Mouse (Mus musculus): Measurements from ENCODE around the gene Nt5m. TPM values are rescaled to one million over a fixed set of nuclear protein-coding genes. Genes with fewer than 3 reads are reported as not detected.

The Nt5m gene
- polyA plus RNA-seq, 1 experiment from 2014 or later, result 35.2 TPM

DNA sequence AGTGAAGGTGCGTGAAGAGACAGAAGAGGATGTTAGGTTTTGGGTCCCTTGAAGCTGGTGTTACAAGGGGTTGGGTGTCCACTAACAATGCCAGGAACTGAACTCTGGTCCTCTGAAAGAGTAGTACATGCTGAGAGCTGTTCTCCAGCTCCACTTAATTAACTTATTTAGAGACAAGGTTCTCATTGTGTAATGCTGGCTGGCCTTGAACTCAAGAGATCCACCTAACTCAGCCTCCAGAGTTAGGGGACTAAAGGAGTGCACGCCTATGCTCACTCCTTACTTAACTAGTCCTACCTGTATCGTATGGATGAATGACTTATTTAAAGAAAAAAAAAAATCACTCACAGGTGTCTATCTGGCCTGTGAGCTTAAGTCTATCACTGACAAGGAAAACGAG lies 821 bp upstream of the Nt5m start:
- H3K9me3 ChIP-seq (ENCODE audit: low read depth, low read length), result no peaks in the 10 kb centered on the region
- peaks cover 6% of the 10 kb centered on the region; the same call in 1 of the 2 replicates for H3K4me1 ChIP-seq (ENCODE audit: insufficient read depth)
- WGBS, result 55% methylated on average over 4 of the region's 4 CpGs
- H3K27me3 ChIP-seq (ENCODE audit: insufficient read depth, low read length), result no peaks in the 10 kb centered on the region
- H3K9ac ChIP-seq, result peak overlapping the region; percentile 95; the same call in 1 of the 2 replicates
- H3K4me3 ChIP-seq (ENCODE audit: low read depth, low read length), result peak overlapping the region; percentile 98
- peaks cover 37% of the 10 kb centered on the region for H3K36me3 ChIP-seq (ENCODE audit: insufficient read depth)
- TF ChIP-seq CTCF (IDR thresholded peaks at IDR 0.05; ENCODE audit: low read depth), result no peak
- H3K27ac ChIP-seq (ENCODE audit: low read depth), result peak overlapping the region; percentile 60; the same call in 1 of the 2 replicates
- no peak for ATAC-seq (ENCODE audit: insufficient read depth)
- no peak for DNase-seq
- H3K4me2 ChIP-seq, result peak overlapping the region; percentile 70

DNA sequence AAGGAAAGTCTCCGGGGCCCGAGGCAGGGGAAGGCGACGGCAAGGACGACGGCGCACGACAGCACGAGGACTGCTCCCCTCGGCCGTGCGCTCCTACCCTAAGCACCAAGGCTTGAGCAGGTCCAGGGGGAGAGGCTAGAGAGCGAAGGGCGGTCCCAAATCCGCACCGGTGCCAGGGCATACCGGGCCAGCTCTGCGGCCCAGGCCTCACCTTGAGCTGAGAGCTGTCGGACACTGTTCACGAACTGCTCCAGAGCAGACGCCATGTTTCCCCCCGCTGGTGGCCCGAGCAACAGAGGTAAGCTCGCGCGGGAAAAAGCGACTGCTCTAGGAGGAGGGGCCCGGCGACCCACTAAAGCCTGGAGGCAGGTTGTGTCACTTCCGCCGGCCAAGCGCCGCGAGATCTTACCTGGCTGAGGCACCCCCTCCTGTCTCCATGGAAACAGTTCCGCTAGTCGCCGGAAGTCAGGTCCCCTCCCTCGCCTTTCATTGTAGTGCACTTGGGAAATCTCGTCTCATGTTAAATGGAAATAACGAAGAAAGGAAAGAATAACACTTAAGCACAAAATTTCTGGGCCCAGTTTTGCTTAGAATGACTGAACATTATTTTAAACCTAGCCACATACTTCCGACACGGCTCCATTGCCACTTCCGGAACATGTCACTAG lies 346 bp downstream of the Nt5m start, which contains the start of gene Cops3:
Gene Cops3 (minus strand): TSS at position 380 of the 668 bp plus-strand sequence.
- Histone ChIP-seq H3K9ac (peak within 1 kb of the TSS; percentile 95), H3K9me3 (ENCODE audit: low read depth, low read length) (no peaks in the 10 kb centered on the region), H3K27ac (ENCODE audit: low read depth) (peak within 1 kb of the TSS; percentile 98), H3K27me3 (ENCODE audit: insufficient read depth, low read length) (no peaks in the 10 kb centered on the region), H3K4me1 (ENCODE audit: insufficient read depth) (peaks cover 6% of the 10 kb centered on the region; the same call in 1 of the 2 replicates), H3K4me3 (ENCODE audit: low read depth, low read length) (peak within 1 kb of the TSS; percentile 98), H3K36me3 (ENCODE audit: insufficient read depth) (peaks cover 26% of the 10 kb centered on the region), H3K4me2 (peak within 1 kb of the TSS; percentile 70)
- TF ChIP-seq CTCF (IDR thresholded peaks at IDR 0.05; ENCODE audit: low read depth), result peak; percentile 15; the same call in 1 of the 2 replicates
- DNase-seq (peak; percentile 99), ATAC-seq (ENCODE audit: insufficient read depth) (peak; percentile 96)
- under 1% methylated on average over 43 of the region's 43 CpGs for WGBS

DNA sequence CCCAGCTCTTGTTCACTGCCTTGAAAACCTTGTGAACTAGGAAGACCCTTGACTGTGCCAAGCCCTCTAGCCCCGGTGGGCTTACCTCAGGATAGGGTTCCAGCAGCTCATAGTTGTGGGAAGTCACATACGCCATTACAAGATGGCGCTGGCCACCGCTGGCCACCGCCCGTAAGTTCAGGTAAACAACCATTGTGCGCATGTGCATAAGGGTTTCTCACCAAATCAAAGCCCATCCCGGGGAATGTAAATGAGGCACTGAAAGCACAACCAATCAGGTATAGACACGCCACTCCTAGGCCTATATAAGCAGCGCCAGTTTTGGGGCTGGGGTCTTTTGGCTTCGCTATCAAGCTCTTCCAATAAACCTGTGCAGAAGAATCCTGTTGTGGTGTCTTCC lies 7.1 kb downstream of the Nt5m start:
- Histone ChIP-seq H3K4me1 (ENCODE audit: insufficient read depth) (0 out of 2 replicates have a peak, but pooled peaks cover 2% of the 10 kb centered on the region), H3K9ac (no peak overlapping the region), H3K36me3 (ENCODE audit: insufficient read depth) (peaks cover 6% of the 10 kb centered on the region; the same call in 1 of the 2 replicates), H3K27me3 (ENCODE audit: insufficient read depth, low read length) (no peaks in the 10 kb centered on the region), H3K27ac (ENCODE audit: low read depth) (no peak overlapping the region), H3K4me2 (no peak overlapping the region), H3K4me3 (ENCODE audit: low read depth, low read length) (no peak overlapping the region), H3K9me3 (ENCODE audit: low read depth, low read length) (no peaks in the 10 kb centered on the region)
- WGBS, result 95% methylated on average over 11 of the region's 11 CpGs
- DNase-seq, result no peak
- no peak for TF ChIP-seq CTCF (IDR thresholded peaks at IDR 0.05; ENCODE audit: low read depth)
- ATAC-seq (ENCODE audit: insufficient read depth), result no peak

DNA sequence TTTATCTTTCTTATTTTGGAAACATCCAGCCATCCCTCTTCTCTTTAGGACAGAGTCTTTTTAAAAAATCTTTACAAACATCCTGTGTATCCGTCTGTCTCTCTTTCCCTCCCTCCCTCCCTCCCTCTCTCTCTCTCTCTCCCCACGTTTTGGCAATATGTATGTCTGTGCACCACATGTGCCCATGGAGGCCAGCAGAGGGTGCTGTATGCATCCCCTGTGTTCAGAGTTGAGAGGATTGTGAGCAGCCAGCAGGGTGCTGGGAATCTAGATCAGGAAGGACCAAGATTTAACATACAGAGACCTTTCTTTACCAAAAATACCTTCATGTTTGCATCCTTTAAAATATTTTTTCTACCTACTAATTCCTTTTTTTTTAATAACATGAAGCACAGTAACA lies 7.9 kb downstream of the Nt5m start:
- TF ChIP-seq CTCF (IDR thresholded peaks at IDR 0.05; ENCODE audit: low read depth), result peak; percentile 69
- Histone ChIP-seq H3K27me3 (ENCODE audit: insufficient read depth, low read length) (no peaks in the 10 kb centered on the region), H3K4me2 (peak overlapping the region; percentile 80), H3K9ac (no peak overlapping the region), H3K27ac (ENCODE audit: low read depth) (no peak overlapping the region), H3K4me3 (ENCODE audit: low read depth, low read length) (peak overlapping the region; percentile 74), H3K9me3 (ENCODE audit: low read depth, low read length) (no peaks in the 10 kb centered on the region), H3K4me1 (ENCODE audit: insufficient read depth) (0 out of 2 replicates have a peak, but pooled peaks cover 2% of the 10 kb centered on the region), H3K36me3 (ENCODE audit: insufficient read depth) (peaks cover 6% of the 10 kb centered on the region; the same call in 1 of the 2 replicates)
- WGBS, result 9% methylated on average over 2 of the region's 2 CpGs
- DNase-seq (peak; percentile 79), ATAC-seq (ENCODE audit: insufficient read depth) (no peak)

DNA sequence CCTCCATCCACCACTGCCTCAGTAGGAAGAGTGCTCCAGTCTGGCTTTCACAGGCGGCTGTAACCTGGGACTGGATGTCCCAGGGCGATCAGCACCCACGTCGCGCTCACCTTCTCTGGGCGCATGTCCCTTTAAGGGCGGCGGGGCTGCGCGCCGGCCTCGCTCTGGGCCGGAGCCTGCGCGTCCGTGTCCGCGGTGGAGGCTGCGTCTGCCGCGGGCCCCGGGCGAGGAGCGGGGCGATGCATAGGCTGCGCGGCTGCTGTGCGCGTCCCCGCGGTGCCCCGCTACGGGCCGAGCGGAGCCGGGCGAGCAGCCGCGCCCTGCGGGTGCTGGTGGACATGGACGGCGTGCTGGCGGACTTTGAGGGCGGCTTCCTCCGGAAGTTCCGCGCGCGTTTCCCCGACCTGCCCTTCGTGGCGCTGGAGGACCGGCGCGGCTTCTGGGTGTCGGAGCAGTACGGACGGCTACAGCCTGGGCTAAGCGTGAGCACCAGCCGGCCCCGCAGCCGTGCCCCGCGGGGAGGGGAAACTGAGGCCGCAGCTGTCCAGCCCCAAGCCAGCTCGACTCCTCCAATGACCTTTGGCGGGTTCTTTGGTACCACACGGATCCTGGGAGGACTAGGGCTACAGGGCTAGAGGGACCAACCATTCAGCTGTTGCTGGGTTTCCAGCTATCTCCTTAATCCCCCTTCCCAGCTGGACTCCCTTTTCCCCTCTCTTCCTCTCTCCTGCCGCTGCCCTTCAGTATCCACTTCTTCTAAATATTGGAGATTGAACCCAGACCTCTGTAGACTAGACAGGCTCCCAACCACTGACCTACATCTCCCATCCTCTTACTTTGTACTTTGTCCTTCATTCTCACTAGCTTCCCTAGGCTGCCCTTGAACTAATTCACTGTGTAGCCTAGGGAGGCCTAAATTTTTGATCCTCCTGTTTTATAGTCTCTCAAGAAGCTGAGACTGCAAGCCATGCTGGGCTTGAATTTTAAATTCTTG lies 8.9 kb downstream of the Nt5m start:
- DNase-seq (peak; percentile 85), ATAC-seq (ENCODE audit: insufficient read depth) (peak; percentile 87)
- Histone ChIP-seq H3K27me3 (ENCODE audit: insufficient read depth, low read length) (no peaks in the 10 kb centered on the region), H3K27ac (ENCODE audit: low read depth) (peak overlapping the region; percentile 88), H3K36me3 (ENCODE audit: insufficient read depth) (peaks cover 6% of the 10 kb centered on the region; the same call in 1 of the 2 replicates), H3K4me1 (ENCODE audit: insufficient read depth) (0 out of 2 replicates have a peak, but pooled peaks cover 2% of the 10 kb centered on the region), H3K4me2 (peak overlapping the region; percentile 80), H3K9me3 (ENCODE audit: low read depth, low read length) (no peaks in the 10 kb centered on the region), H3K4me3 (ENCODE audit: low read depth, low read length) (peak overlapping the region; percentile 74), H3K9ac (peak overlapping the region; percentile 89)
- WGBS, result under 1% methylated on average over 69 of the region's 69 CpGs
- TF ChIP-seq CTCF (IDR thresholded peaks at IDR 0.05; ENCODE audit: low read depth), result peak; percentile 30; the same call in 1 of the 2 replicates

DNA sequence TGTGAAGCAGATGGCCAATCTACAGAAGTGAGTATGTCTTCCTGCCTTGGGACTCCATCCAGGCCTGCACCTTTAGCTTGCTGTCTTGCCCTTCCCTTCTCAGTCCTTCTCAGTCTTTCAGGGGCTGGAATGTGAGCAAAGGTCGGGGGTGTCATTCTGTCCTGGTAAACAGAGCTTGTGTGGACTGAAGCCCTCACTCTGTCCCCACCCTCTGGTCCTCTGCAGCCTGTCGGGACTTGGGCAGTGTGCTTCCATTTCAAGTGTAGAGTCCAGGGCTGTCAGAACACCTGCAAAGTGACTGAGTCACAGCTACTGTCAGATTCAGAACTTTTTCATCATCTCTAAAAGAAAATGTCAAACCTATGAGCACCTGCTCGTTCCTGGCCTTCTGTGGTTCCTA lies 13.6 kb downstream of the Nt5m start:
- no peak overlapping the region for H3K9ac ChIP-seq
- H3K4me3 ChIP-seq (ENCODE audit: low read depth, low read length), result no peak overlapping the region
- H3K9me3 ChIP-seq (ENCODE audit: low read depth, low read length), result no peaks in the 10 kb centered on the region
- TF ChIP-seq CTCF (IDR thresholded peaks at IDR 0.05; ENCODE audit: low read depth), result no peak
- H3K27ac ChIP-seq (ENCODE audit: low read depth), result no peak overlapping the region
- DNase-seq, result no peak
- 52% methylated on average over 3 of the region's 3 CpGs for WGBS
- H3K4me1 ChIP-seq (ENCODE audit: insufficient read depth), result no peaks in the 10 kb centered on the region
- 0 out of 2 replicates have a peak, but pooled peaks cover 6% of the 10 kb centered on the region for H3K36me3 ChIP-seq (ENCODE audit: insufficient read depth)
- no peak for ATAC-seq (ENCODE audit: insufficient read depth)
- H3K4me2 ChIP-seq, result no peak overlapping the region
- H3K27me3 ChIP-seq (ENCODE audit: insufficient read depth, low read length), result no peaks in the 10 kb centered on the region
